Mouse (Mus musculus): ENCODE data around the gene Zfyve1. TPM values are rescaled to one million over a fixed set of nuclear protein-coding genes. Genes with fewer than 3 reads are reported as not detected.

Gene Zfyve1
- polyA plus RNA-seq, 1 experiment from 2014 or later = 21.9 TPM

DNA sequence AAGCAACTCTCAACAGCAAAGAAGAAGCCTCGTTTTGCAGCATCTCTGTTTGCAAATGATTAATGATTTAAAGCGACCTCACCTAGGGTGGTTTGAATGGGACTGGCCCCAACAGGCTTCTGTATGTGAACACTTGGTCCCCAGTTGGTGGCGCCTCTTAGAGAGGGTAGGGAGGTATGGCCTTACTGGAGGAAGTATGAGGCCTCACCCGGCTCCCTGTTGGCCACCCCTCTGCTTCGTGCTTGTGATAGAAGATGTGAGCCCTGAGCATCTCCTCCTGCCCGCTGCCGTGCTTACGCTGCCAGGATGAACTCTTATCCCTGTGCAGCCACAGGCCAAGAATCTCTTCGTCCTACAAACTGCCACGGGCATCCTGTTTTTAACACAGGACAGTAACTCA is 90.5 kb downstream of the Zfyve1 start:
- Histone ChIP-seq H3K36me3 (no peaks in the 10 kb centered on the region), H3K4me3 (no peak overlapping the region), H3K27ac (no peak overlapping the region), H3K4me1 (no peaks in the 10 kb centered on the region), H3K9me3 (replicated peaks) (no peaks in the 10 kb centered on the region), H3K27me3 (ENCODE audit: low read depth, poor library complexity, severe bottlenecking) (peaks cover 5% of the 10 kb centered on the region; the same call in 1 of the 2 replicates)
- no peak for DNase-seq (ENCODE audit: low spot score)
- 81% methylated on average over 10 of the region's 10 CpGs for WGBS

DNA sequence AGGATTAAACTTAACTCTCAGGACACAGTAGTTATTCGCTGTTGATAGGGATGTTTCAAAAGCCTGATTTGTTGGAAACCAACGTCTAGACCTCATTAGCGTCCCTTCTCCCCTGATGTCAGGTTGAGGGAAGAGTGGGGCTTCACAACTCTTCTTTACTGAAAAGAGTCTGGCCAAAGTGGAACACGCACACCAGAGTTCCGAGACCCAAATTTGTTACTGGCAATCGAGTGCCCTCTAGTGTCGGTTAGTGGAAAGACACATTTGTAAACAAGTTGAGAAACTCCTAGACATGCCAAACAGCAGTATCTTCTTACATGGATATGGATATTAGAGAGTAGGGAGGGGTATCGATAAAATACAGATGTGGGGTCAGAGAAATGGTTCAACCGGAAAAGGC is 94.8 kb downstream of the Zfyve1 start:
- Histone ChIP-seq H3K27me3 (ENCODE audit: low read depth, poor library complexity, severe bottlenecking) (peaks cover 6% of the 10 kb centered on the region; the same call in 1 of the 2 replicates), H3K9me3 (replicated peaks) (no peaks in the 10 kb centered on the region), H3K36me3 (no peaks in the 10 kb centered on the region), H3K4me3 (no peak overlapping the region), H3K4me1 (peaks cover 8% of the 10 kb centered on the region), H3K27ac (no peak overlapping the region)
- peak; percentile 59 for DNase-seq (ENCODE audit: low spot score)
- WGBS = 6% methylated on average over 9 of the region's 9 CpGs

DNA sequence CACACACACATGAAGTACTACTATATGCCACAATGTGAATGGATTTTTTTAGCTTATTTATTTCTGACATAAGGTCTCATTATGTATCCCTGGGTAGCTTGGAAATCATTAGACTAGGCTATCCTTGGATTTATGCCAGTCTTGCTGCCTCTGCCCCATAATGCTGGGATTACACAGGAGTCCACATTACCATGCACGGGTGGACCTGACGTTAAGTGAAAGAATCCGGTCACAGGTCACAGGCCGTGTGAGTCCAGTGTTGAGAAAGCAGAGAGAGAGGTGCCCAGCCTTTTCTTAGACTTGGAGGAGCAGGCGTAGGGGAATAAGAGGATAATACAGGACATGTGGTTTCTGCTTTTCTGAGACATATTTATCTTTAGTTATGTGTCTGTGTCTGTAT is 97.8 kb downstream of the Zfyve1 start:
- Histone ChIP-seq H3K27me3 (ENCODE audit: low read depth, poor library complexity, severe bottlenecking) (peaks cover 8% of the 10 kb centered on the region; the same call in 1 of the 2 replicates), H3K27ac (no peak overlapping the region), H3K4me1 (peaks cover 19% of the 10 kb centered on the region), H3K4me3 (no peak overlapping the region), H3K36me3 (no peaks in the 10 kb centered on the region), H3K9me3 (replicated peaks) (no peaks in the 10 kb centered on the region)
- 90% methylated on average over 5 of the region's 5 CpGs for WGBS
- no peak for DNase-seq (ENCODE audit: low spot score)

DNA sequence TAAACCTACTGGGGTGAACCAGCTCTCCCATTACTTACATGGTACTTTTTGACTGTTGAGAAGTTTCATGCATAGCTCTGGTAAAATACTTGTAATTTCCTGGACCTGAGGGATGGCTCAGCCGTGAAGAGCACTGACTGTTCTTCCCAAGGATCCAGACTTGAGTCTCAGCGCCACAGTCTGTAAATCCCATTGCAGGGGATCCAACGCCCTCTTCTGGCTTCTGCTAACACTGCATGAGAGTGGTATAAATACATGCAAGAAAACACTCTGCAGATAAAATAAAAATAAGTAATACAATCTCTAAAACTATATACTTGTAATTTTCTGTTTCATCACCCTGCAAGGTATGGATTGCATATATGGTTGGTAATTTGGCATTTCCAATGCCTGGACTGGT is 99.1 kb downstream of the Zfyve1 start:
- H3K4me1 ChIP-seq = peaks cover 19% of the 10 kb centered on the region
- no peak overlapping the region for H3K27ac ChIP-seq
- no peaks in the 10 kb centered on the region for H3K9me3 ChIP-seq (replicated peaks)
- WGBS = 83% methylated on average over 3 of the region's 3 CpGs
- no peak overlapping the region for H3K4me3 ChIP-seq
- no peak for DNase-seq (ENCODE audit: low spot score)
- no peaks in the 10 kb centered on the region for H3K36me3 ChIP-seq
- H3K27me3 ChIP-seq (ENCODE audit: low read depth, poor library complexity, severe bottlenecking) = peaks cover 14% of the 10 kb centered on the region

DNA sequence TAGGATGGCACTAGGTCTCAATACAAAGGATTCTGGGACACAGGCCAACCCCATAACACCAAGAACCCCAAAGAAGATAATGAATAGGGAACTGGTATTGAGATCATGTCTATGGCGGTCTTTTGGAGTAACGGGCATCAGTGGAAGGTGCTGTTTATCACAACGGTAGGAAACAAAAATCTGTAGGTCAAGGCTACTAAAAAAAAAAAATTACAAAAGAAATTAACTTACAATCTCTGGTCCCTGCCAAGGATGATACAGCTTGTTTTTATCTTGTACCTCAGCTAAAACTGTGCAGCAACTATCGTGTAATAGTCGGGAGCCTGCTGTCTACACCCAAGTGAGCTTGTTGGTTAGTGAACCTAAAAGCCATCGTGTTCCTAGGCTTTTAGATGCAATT is 100.3 kb downstream of the Zfyve1 start:
- H3K9me3 ChIP-seq (replicated peaks) = no peaks in the 10 kb centered on the region
- 96% methylated on average over 6 of the region's 6 CpGs for WGBS
- H3K27me3 ChIP-seq (ENCODE audit: low read depth, poor library complexity, severe bottlenecking) = peaks cover 11% of the 10 kb centered on the region
- no peaks in the 10 kb centered on the region for H3K36me3 ChIP-seq
- peaks cover 19% of the 10 kb centered on the region for H3K4me1 ChIP-seq
- H3K27ac ChIP-seq = no peak overlapping the region
- no peak overlapping the region for H3K4me3 ChIP-seq
- no peak for DNase-seq (ENCODE audit: low spot score)

Other genes starting within 250 kb of the Zfyve1 start
- 2.5 and 2.6 TPM in 2 replicates for gene Dpf3, start 109.5 kb downstream of the Zfyve1 start, polyA plus RNA-seq (2016; fragmentation: Nextera tagmentation; extraction: Ambion mirVana)
- 27.4 and 29.3 TPM in 2 replicates for gene Dcaf4, start 76.8 kb downstream of the Zfyve1 start, polyA plus RNA-seq (2016; fragmentation: Nextera tagmentation; extraction: Ambion mirVana)
- gene Rbm25, start 34.0 kb upstream of the Zfyve1 start, polyA plus RNA-seq (2016; fragmentation: Nextera tagmentation; extraction: Ambion mirVana) = 282 and 308 TPM in 2 replicates
- gene Psen1, start 90.9 kb upstream of the Zfyve1 start, polyA plus RNA-seq (2016; fragmentation: Nextera tagmentation; extraction: Ambion mirVana) = 59.8 and 60.9 TPM in 2 replicates
- gene Papln, start 166.4 kb upstream of the Zfyve1 start, polyA plus RNA-seq (2016; fragmentation: Nextera tagmentation; extraction: Ambion mirVana) = 0.11 TPM in 2 replicates

Measured in limb, embryonic 10.5 days (tissue).